Mouse (Mus musculus) ES-E14 (cell line): ENCODE measurements around the gene Slc29a3.

Experiments
- CHD2 ChIP-seq: IDR thresholded peaks from 2 replicates; pipeline ENCODE4 v1.6.1; 2014; ENCODE audit warnings: mild to moderate bottlenecking, low read depth, low read length, inconsistent platforms
- HCFC1 ChIP-seq: IDR thresholded peaks from 2 replicates; pipeline ENCODE4 v1.6.1; 2012; ENCODE audit warnings: low read length, inconsistent platforms, borderline replicate concordance; ENCODE audit not compliant: insufficient read depth
- MAFK ChIP-seq: IDR thresholded peaks from 2 replicates; pipeline ENCODE4 v1.6.1; 2014; ENCODE audit warnings: mild to moderate bottlenecking, low read depth, low read length, inconsistent platforms; ENCODE audit not compliant: insufficient read depth
- ZNF384 ChIP-seq: IDR thresholded peaks from 2 replicates; pipeline ENCODE4 v1.6.1; 2012; ENCODE audit warnings: low read depth, low read length, inconsistent platforms

DNA sequence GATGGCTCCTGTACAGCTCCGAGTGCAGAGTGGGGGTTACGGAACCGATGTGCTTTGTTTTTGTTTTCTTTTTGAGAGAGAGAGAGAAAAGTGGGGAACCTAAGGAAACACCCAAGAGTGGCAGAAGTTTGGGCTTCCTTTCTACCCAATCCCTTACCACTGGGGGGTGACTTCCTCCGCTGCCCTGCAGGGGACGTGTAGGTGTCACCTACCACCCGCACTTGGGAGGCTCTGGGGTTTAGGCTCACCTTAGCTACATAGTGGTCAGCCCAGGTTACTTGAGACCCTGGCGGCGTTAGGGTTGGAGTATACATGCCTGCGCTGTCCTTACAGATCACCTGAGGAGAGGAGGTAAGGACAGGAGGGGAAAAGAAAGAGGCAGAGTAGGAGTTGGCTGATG, 667 bp upstream of the Slc29a3 start:
- TF ChIP-seq HCFC1 (no peak), MAFK (no peak), CHD2 (no peak), ZNF384 (no peak)
